Comparison of ENCODE assay signal across 22 mouse cellular contexts in the genomic region with DNA sequence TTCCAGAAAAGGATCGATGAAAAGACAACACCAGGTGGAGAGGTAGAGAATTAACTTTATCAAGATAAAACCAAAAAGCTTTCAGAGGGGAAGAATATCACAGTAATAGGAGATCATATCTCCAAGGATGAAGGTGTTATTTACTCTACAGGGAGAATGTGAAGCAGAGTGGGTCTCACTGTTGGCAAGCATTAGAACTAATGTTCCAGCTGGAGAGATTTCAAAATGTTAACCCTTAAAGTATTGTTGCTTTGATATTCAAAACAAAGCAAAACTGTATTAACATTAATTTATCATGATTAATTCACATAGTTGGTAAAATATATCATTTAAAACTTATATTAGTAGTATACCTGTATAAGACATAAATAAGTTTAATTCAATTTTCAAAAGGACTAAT.
DNase-seq lines count a peak whose midpoint lies in the region; ATAC-seq and TF ChIP-seq lines count a peak whose summit lies in the region.
"Had no signal": no experiment of that assay in that cellular context is flagged by ENCODE, and none has a peak within 500 bp of the region (broad histone marks: within the 10 kb centered on the region; RNA-seq: fewer than 3 reads in every experiment).

No protein-coding gene starts in this region.

- H3K4me2 ChIP-seq in forebrain, embryonic 14.5 days (ENCODE audit: low read length) = no peak overlapping the region
- no peak overlapping the region for H3K4me2 ChIP-seq in forebrain, postnatal 0 days (ENCODE audit: low read depth)
- H3K4me2 ChIP-seq in midbrain, embryonic 11.5 days = no peak overlapping the region
- no peak overlapping the region for H3K4me2 ChIP-seq in midbrain, embryonic 14.5 days (ENCODE audit: low read length)

- H3K27ac ChIP-seq in forebrain, embryonic 14.5 days (ENCODE audit: low read depth, low read length) = no peak overlapping the region
- no peak overlapping the region for H3K27ac ChIP-seq in forebrain, postnatal 0 days (ENCODE audit: low read depth, low read length)
- H3K27ac ChIP-seq in midbrain, embryonic 11.5 days (ENCODE audit: low read depth, low read length) = no peak overlapping the region
- H3K27ac ChIP-seq in midbrain, embryonic 14.5 days (replicated peaks; ENCODE audit: low read depth, low read length) = no peak overlapping the region

- DNase-seq in forebrain, embryonic 14.5 days (ENCODE audit: low spot score) = peak; percentile 53
- DNase-seq in forebrain, postnatal 0 days = no peak
- DNase-seq in midbrain, embryonic 11.5 days (ENCODE audit: low spot score, missing footprints) = peak; percentile 17
- DNase-seq in midbrain, embryonic 14.5 days = no peak
- DNase-seq in brain, embryonic 14.5 days (ENCODE audit: low read depth) = peak; percentile 48
- no peak for DNase-seq in urinary bladder, postnatal 25 days (ENCODE audit: low spot score)
- DNase-seq: adrenal gland, adult 2 months; adrenal gland, adult 8-10 months; adrenal gland, postnatal 10 days; adrenal gland, postnatal 14 days; adrenal gland, postnatal 25 days; adrenal gland, postnatal 36 days; B cell, adult 2 months; cerebellum, adult 11 months; cerebellum, adult 11-12 months; cerebellum, adult 18-20 months; cerebellum, adult 2 months had no signal

- 82% methylated on average over 1 of the region's 1 CpGs for WGBS in forebrain, embryonic 14.5 days
- 73% methylated on average over 1 of the region's 1 CpGs for WGBS in forebrain, postnatal 0 days
- WGBS in midbrain, embryonic 11.5 days = 89% methylated on average over 1 of the region's 1 CpGs
- WGBS in midbrain, embryonic 14.5 days = 90% methylated on average over 1 of the region's 1 CpGs

- H3K4me1 ChIP-seq in forebrain, embryonic 14.5 days (ENCODE audit: control insufficient read depth, insufficient read depth, low read length) = no peaks in the 10 kb centered on the region
- H3K4me1 ChIP-seq in forebrain, postnatal 0 days (ENCODE audit: insufficient read depth) = no peaks in the 10 kb centered on the region
- H3K4me1 ChIP-seq in midbrain, embryonic 11.5 days (ENCODE audit: control insufficient read depth, insufficient read depth, low read length) = no peaks in the 10 kb centered on the region
- no peaks in the 10 kb centered on the region for H3K4me1 ChIP-seq in midbrain, embryonic 14.5 days (ENCODE audit: control insufficient read depth, insufficient read depth, low read length)

- TF ChIP-seq CTCF in forebrain, postnatal 0 days (IDR thresholded peaks at IDR 0.05; ENCODE audit: low read depth) = no peak
- TF ChIP-seq CTCF in brain, embryonic 14.5 days (IDR thresholded peaks at IDR 0.05; ENCODE audit: borderline replicate concordance, extremely low read depth, insufficient read depth, insufficient read length) = no peak

- no peaks in the 10 kb centered on the region for H3K36me3 ChIP-seq in forebrain, embryonic 14.5 days (ENCODE audit: control insufficient read depth, insufficient read depth, low read length)
- no peaks in the 10 kb centered on the region for H3K36me3 ChIP-seq in forebrain, postnatal 0 days (ENCODE audit: insufficient read depth)
- H3K36me3 ChIP-seq in midbrain, embryonic 11.5 days (ENCODE audit: control insufficient read depth, insufficient read depth, low read length) = no peaks in the 10 kb centered on the region
- no peaks in the 10 kb centered on the region for H3K36me3 ChIP-seq in midbrain, embryonic 14.5 days (ENCODE audit: control insufficient read depth, insufficient read depth, low read length)
- H3K36me3 ChIP-seq: G1E had no signal

- TF ChIP-seq POLR2A in brain, embryonic 14.5 days (IDR thresholded peaks at IDR 0.05; ENCODE audit: borderline replicate concordance, extremely low read depth, insufficient read depth, insufficient read length, poor library complexity, severe bottlenecking) = no peak

- no peak overlapping the region for H3K4me3 ChIP-seq in forebrain, embryonic 14.5 days (ENCODE audit: low read depth, low read length)
- H3K4me3 ChIP-seq in forebrain, postnatal 0 days (ENCODE audit: low read depth, low read length) = no peak overlapping the region
- H3K4me3 ChIP-seq in midbrain, embryonic 11.5 days (ENCODE audit: low read depth, low read length) = no peak overlapping the region
- no peak overlapping the region for H3K4me3 ChIP-seq in midbrain, embryonic 14.5 days (replicated peaks; ENCODE audit: low read depth, low read length)

- H3K9ac ChIP-seq in forebrain, embryonic 14.5 days (ENCODE audit: low read length) = no peak overlapping the region
- H3K9ac ChIP-seq in forebrain, postnatal 0 days = no peak overlapping the region
- H3K9ac ChIP-seq in midbrain, embryonic 11.5 days (ENCODE audit: low read length) = no peak overlapping the region
- H3K9ac ChIP-seq in midbrain, embryonic 14.5 days (replicated peaks; ENCODE audit: low read length) = no peak overlapping the region

- no peaks in the 10 kb centered on the region for H3K9me3 ChIP-seq in forebrain, embryonic 14.5 days (replicated peaks; ENCODE audit: control insufficient read depth, low read length)
- no peaks in the 10 kb centered on the region for H3K9me3 ChIP-seq in forebrain, postnatal 0 days (ENCODE audit: low read length)
- no peaks in the 10 kb centered on the region for H3K9me3 ChIP-seq in midbrain, embryonic 11.5 days (ENCODE audit: control insufficient read depth, low read length)
- H3K9me3 ChIP-seq in midbrain, embryonic 14.5 days (ENCODE audit: control insufficient read depth, low read length) = no peaks in the 10 kb centered on the region
- H3K9me3 ChIP-seq: G1E had no signal

- no peaks in the 10 kb centered on the region for H3K27me3 ChIP-seq in forebrain, embryonic 14.5 days (replicated peaks; ENCODE audit: control insufficient read depth, insufficient read depth, low read length)
- no peaks in the 10 kb centered on the region for H3K27me3 ChIP-seq in forebrain, postnatal 0 days (ENCODE audit: insufficient read depth, low read length)
- no peaks in the 10 kb centered on the region for H3K27me3 ChIP-seq in midbrain, embryonic 11.5 days (ENCODE audit: control insufficient read depth, insufficient read depth, low read length)
- H3K27me3 ChIP-seq in midbrain, embryonic 14.5 days (ENCODE audit: control insufficient read depth, insufficient read depth, low read length) = no peaks in the 10 kb centered on the region
- H3K27me3 ChIP-seq: CH12.LX, Patski had no signal

- no peak for ATAC-seq in forebrain, embryonic 14.5 days
- no peak for ATAC-seq in forebrain, postnatal 0 days
- ATAC-seq in midbrain, embryonic 11.5 days (ENCODE audit: low FRiP score) = no peak
- no peak for ATAC-seq in midbrain, embryonic 14.5 days (ENCODE audit: low FRiP score, low TSS enrichment)
- ATAC-seq: activated CD4-positive, CD25-positive, alpha-beta regulatory T cell, adult 4 months; CD4-positive, CD25-positive, alpha-beta regulatory T cell, adult 4 months; Patski had no signal

Comparison
In these comparisons a context has a peak if more than half of its experiments do, and no peak if none do; other contexts are left out.
1. DNase-seq: peak in forebrain, embryonic 14.5 days (single experiment), midbrain, embryonic 11.5 days (single experiment) and brain, embryonic 14.5 days (single experiment); none in forebrain, postnatal 0 days (single experiment), midbrain, embryonic 14.5 days (single experiment) and urinary bladder, postnatal 25 days (single experiment).